Mouse (Mus musculus): ENCODE measurements around the gene Tmem184b. TPM values are rescaled to one million over a fixed set of nuclear protein-coding genes. Genes with fewer than 3 reads are reported as not detected.

The Tmem184b gene
- polyA plus RNA-seq, 1 experiment from 2014 or later: 77.2 TPM

DNA sequence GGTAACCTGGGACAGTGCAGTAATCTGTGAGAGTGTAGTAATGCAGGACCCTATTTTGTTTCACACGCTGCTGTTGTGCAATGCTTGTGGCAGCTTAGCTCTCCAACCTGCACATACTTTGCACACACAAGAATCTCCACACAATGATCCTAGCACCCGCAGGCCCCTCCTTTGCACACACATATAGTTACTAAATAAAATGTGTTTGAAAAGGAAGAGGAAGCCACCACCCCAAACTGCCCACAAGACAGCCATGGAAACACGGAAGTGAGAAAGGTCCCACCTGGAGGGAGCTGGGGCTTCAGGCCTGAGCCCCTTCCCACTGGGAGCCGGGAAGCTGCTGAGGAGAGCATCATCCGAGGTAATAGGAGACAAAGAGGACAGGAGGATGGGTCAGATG lies 64.4 kb downstream of the Tmem184b start:
- 0 out of 2 replicates have a peak, but pooled peaks cover 4% of the 10 kb centered on the region for H3K9me3 ChIP-seq (replicated peaks)
- no peak for ATAC-seq (ENCODE audit: insufficient number of reproducible peaks, low FRiP score)
- H3K27ac ChIP-seq (ENCODE audit: poor library complexity, severe bottlenecking): no peak overlapping the region
- no peak overlapping the region for H3K4me2 ChIP-seq
- WGBS: 69% methylated on average over 5 of the region's 5 CpGs
- H3K27me3 ChIP-seq (replicated peaks): no peaks in the 10 kb centered on the region
- H3K4me3 ChIP-seq: no peak overlapping the region
- H3K9ac ChIP-seq: no peak overlapping the region
- H3K36me3 ChIP-seq: no peaks in the 10 kb centered on the region
- H3K4me1 ChIP-seq (replicated peaks): 0 out of 2 replicates have a peak, but pooled peaks cover 4% of the 10 kb centered on the region

DNA sequence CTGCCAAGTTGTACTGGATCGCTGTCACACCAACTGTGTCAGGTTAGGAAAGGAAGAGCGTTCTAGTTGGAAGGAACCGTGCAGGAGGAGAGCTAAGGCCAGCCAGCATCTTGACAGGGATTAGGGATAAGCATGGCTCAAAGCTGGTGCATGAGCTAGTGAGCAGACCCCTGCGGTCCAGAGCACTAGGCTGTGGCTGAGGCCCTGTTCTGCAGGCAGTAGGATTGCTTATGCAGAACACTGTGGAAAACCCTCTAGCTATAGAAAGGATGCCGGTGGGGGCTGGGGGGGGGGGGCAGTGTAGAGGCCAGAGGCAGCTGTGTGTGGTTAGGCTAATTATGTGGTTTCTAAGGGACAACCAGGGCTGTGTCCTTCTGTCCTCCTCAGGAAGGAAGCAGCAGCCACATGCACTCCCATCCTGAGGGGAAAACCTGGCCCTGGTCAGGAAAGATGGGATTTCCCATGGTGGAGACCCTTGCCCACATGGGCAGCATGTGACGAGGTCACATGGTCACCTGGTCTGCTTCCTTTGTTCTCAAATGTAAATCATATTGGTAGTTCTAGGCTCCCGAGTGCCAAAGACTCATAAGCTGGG lies 68.2 kb downstream of the Tmem184b start:
- Histone ChIP-seq H3K9ac (no peak overlapping the region), H3K27me3 (replicated peaks) (no peaks in the 10 kb centered on the region)

DNA sequence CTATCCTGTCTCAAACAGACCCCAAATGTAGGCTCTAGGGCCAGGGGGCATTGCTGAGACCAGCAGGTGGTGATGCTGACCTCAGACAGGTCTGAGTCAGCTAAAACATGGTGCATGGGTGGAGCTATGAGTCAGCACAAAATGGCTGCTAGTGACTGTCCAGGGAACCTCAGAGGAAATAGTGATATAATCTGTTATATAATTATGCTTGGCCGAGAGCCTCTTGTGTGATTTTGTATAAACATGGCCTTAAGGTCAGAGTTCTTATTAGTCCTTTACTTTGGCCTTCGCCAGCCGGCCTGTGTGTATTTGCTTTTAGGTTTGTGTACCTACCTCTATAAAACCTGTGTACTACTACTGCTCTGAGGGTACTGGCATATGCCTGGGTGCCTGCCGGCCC lies 70.0 kb downstream of the Tmem184b start:
- H3K36me3 ChIP-seq: no peaks in the 10 kb centered on the region
- no peaks in the 10 kb centered on the region for H3K4me1 ChIP-seq (replicated peaks)
- H3K4me2 ChIP-seq: no peak overlapping the region
- WGBS: 77% methylated on average over 4 of the region's 4 CpGs
- no peaks in the 10 kb centered on the region for H3K27me3 ChIP-seq (replicated peaks)
- ATAC-seq (ENCODE audit: insufficient number of reproducible peaks, low FRiP score): peak; percentile 87
- H3K27ac ChIP-seq (ENCODE audit: poor library complexity, severe bottlenecking): no peak overlapping the region
- no peaks in the 10 kb centered on the region for H3K9me3 ChIP-seq (replicated peaks)
- H3K9ac ChIP-seq: no peak overlapping the region
- no peak overlapping the region for H3K4me3 ChIP-seq

More for the DNA sequence above, 68.2 kb downstream of the Tmem184b start:
- ATAC-seq (ENCODE audit: insufficient number of reproducible peaks, low FRiP score): no peak
- 67% methylated on average over 7 of the region's 7 CpGs for WGBS
- Histone ChIP-seq H3K4me3 (no peak overlapping the region), H3K27ac (ENCODE audit: poor library complexity, severe bottlenecking) (no peak overlapping the region), H3K4me1 (replicated peaks) (no peaks in the 10 kb centered on the region), H3K36me3 (no peaks in the 10 kb centered on the region), H3K4me2 (no peak overlapping the region), H3K9me3 (replicated peaks) (no peaks in the 10 kb centered on the region)

DNA sequence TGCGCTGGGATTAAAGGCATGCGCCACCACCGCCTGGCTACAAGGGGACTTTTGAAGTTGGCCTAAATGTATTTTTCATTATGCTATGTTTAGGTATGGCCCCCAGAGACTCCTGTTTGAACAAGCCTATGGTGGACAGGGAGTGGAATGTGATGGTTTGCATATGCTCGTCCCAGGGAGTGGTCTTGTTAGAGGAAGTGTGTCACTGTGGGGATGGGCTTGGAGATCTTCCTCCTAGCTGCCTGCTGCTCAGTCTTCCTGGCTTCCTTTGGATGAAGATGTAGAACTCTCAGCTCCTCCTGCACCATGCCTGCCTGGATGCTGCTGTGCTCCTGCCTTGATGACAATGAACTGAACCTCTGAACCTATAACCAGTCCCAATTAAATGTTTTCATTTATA lies 72.8 kb downstream of the Tmem184b start:
- H3K4me1 ChIP-seq (replicated peaks): peaks cover 20% of the 10 kb centered on the region
- no peak overlapping the region for H3K4me3 ChIP-seq
- H3K36me3 ChIP-seq: no peaks in the 10 kb centered on the region
- H3K27me3 ChIP-seq (replicated peaks): no peaks in the 10 kb centered on the region
- no peak for ATAC-seq (ENCODE audit: insufficient number of reproducible peaks, low FRiP score)
- WGBS: 69% methylated on average over 4 of the region's 4 CpGs
- H3K4me2 ChIP-seq: no peak overlapping the region
- H3K9me3 ChIP-seq (replicated peaks): no peaks in the 10 kb centered on the region
- no peak overlapping the region for H3K9ac ChIP-seq
- no peak overlapping the region for H3K27ac ChIP-seq (ENCODE audit: poor library complexity, severe bottlenecking)

DNA sequence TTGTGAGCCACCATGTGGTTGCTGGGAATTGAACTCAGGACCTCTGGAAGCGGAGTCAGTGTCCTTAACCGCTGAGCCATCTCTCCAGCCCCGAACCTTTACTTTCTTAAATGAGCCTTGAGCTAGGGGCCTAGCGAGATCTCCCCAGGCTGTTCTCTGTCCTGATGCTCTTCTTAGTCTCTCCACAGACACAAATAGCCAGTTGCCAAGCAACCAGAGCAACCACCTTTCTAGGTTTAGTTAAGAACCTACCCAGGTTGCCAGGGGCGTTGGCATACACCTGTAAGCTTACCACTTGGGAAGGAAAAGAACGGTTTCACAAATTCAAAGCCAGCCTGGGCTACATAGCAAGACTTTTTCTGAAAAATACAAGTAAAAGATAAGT lies 73.4 kb downstream of the Tmem184b start:
- Histone ChIP-seq H3K4me2 (no peak overlapping the region), H3K4me3 (no peak overlapping the region), H3K27ac (ENCODE audit: poor library complexity, severe bottlenecking) (no peak overlapping the region), H3K9ac (no peak overlapping the region), H3K9me3 (replicated peaks) (no peaks in the 10 kb centered on the region), H3K36me3 (no peaks in the 10 kb centered on the region), H3K27me3 (replicated peaks) (no peaks in the 10 kb centered on the region), H3K4me1 (replicated peaks) (peaks cover 26% of the 10 kb centered on the region)
- 90% methylated on average over 6 of the region's 6 CpGs for WGBS
- ATAC-seq (ENCODE audit: insufficient number of reproducible peaks, low FRiP score): no peak

DNA sequence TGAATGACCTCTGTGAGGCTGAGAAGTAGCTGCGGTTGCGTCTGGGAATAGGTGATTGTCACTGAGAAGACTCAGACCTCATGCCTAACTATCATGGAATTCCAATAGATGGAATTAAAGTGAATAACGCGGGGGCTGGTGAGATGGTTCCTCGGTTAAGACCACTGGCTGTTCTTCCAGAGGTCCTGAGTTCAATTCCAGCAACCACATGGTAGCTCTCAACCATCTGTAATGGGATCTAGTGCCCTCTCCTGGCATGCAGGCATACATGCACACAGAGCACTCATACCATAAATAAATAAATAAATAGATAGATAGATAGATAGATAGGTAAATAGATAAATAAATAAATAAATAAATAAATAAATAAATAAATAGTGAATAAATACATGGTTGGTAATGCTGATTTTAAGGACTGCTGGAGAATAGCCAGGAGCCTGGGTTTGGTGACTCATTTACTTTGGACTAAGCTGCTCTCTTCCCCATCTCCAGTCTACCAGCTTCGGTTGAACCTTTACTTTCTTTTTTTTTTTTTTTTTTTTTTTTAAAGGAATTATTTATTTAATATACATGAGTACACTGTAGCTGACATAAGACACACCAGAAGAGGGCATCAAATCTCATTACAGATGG lies 73.9 kb downstream of the Tmem184b start:
- no peak overlapping the region for H3K9ac ChIP-seq
- no peaks in the 10 kb centered on the region for H3K36me3 ChIP-seq
- ATAC-seq (ENCODE audit: insufficient number of reproducible peaks, low FRiP score): no peak
- H3K27ac ChIP-seq (ENCODE audit: poor library complexity, severe bottlenecking): no peak overlapping the region
- H3K27me3 ChIP-seq (replicated peaks): no peaks in the 10 kb centered on the region
- no peaks in the 10 kb centered on the region for H3K9me3 ChIP-seq (replicated peaks)
- peaks cover 31% of the 10 kb centered on the region for H3K4me1 ChIP-seq (replicated peaks)
- no peak overlapping the region for H3K4me2 ChIP-seq
- 93% methylated on average over 6 of the region's 6 CpGs for WGBS
- no peak overlapping the region for H3K4me3 ChIP-seq

DNA sequence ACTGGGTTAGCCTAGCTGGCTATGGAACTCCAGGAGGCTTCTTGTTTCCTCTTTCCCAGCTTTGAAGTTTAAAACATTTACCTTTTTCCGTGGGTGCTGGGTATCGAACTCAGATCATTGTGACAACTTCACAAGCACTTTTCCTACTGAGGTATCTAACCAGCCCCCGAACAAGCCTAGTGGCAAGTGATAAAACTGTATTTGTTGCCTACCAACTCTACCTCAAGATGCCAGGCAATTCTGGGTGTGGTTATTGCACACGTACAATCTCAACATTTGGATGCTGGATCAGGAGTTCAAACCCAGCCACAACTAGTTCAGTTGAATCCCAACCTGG lies 74.5 kb downstream of the Tmem184b start:
- Histone ChIP-seq H3K4me1 (replicated peaks) (peaks cover 36% of the 10 kb centered on the region), H3K27ac (ENCODE audit: poor library complexity, severe bottlenecking) (no peak overlapping the region), H3K9ac (no peak overlapping the region), H3K27me3 (replicated peaks) (no peaks in the 10 kb centered on the region), H3K36me3 (no peaks in the 10 kb centered on the region), H3K4me3 (no peak overlapping the region), H3K9me3 (replicated peaks) (no peaks in the 10 kb centered on the region), H3K4me2 (no peak overlapping the region)
- WGBS: 81% methylated on average over 4 of the region's 4 CpGs
- ATAC-seq (ENCODE audit: insufficient number of reproducible peaks, low FRiP score): no peak

DNA sequence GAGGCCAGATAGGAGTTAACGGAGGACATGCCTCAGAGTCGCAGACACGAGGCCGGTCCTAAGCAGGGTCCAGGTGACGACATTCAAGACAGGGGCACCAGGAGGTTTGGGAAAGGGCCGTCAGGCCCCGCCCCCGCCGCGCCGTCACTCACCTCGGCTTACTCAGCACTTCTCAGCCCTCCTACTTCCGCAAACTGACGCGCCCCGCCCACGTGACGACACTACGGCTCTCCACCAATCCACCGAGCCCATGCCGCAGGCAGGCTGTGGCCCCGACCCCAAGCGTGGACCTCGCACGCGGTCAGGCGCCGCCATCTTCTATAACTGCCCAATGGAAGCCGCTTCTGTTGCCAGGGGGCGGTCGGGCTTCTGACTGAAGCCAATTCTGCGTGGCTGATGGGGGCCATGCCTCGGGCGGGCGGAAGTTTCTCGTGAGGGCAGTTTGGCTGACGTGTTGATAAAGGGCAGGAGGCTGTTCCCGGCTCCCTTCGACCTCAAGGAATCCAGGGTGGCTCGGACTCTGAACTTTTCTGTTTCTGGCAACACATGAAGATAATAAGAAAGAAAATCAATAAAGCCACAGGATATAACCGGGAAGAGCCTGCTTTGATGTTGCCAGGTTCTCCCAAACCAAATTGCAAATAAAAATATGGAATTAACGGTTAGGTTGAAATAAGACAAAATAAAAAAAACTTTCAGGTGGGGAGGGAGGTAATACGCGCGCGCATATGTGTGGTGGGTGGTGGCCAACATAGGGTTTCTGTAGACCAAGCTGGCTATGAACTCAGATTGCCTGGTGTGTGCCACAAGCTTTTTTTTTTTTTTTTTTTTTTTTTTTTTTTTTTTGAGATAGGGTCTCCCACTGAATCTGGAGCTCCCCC lies 75.1 kb downstream of the Tmem184b start, which contains the start of gene Pla2g6:
Gene Pla2g6 (minus strand): TSS at position 333 of the 881 bp plus-strand sequence.
- ATAC-seq (ENCODE audit: insufficient number of reproducible peaks, low FRiP score): peak; percentile 97
- H3K9ac ChIP-seq: peak within 1 kb of the TSS; percentile 80
- WGBS: 2% methylated on average over 46 of the region's 46 CpGs

DNA sequence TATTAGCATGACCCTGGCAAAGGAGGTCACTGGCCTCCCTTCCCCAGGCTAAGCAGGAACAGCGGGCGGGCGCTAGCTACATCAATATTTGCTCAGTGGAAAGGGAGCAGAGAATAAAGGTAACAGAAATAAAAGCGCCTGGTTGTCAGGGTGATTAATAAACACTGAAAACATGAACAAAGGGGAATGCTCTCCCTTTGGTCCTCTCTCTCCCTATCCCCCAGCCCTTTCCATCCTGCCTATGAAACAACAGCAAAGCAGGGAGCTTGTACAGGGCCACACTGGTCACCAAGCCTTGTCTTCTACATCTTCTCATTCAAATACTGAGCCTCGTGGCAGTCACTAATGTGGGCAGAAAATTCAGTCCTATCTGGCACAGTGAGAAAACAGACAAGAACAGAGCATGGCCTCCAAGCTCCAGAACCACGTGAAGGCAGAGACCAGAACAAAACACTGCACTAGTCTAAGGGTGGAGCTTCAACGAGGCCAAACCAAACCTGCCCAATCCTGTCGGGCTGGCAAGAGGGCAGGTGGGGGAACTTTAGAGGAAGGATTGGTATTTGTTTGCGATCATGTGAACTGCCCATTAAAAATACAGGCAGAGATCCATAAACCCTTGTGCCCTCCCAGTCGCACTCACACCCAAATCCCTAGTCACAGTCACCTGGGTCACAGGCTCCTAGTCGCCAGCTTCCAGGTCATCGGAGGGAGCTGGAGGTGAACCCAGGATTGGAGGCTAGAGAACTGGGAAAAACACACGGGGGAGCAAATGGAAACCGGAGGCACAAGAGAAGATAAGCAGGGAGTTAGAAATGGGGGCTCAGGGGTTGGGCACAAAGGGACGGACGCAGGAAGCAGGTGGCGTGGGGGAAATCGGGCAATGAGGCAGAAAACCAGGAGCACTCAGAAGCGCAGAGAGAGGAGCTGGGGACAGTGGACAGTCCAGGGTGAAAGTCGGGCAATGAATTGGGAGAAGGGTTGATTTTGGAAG lies 76.1 kb downstream of the Tmem184b start:
- Histone ChIP-seq H3K4me3 (peak overlapping the region; percentile 61), H3K9ac (peak overlapping the region; percentile 80), H3K36me3 (no peaks in the 10 kb centered on the region), H3K27me3 (replicated peaks) (no peaks in the 10 kb centered on the region), H3K4me1 (replicated peaks) (peaks cover 51% of the 10 kb centered on the region), H3K4me2 (peak overlapping the region; percentile 85), H3K27ac (ENCODE audit: poor library complexity, severe bottlenecking) (peak overlapping the region; percentile 88), H3K9me3 (replicated peaks) (no peaks in the 10 kb centered on the region)
- WGBS: 20% methylated on average over 20 of the region's 20 CpGs
- ATAC-seq (ENCODE audit: insufficient number of reproducible peaks, low FRiP score): no peak

More for the DNA sequence above, 75.1 kb downstream of the Tmem184b start, which contains the start of gene Pla2g6:
- Histone ChIP-seq H3K4me1 (replicated peaks) (peaks cover 43% of the 10 kb centered on the region), H3K4me3 (peak within 1 kb of the TSS; percentile 61), H3K27me3 (replicated peaks) (no peaks in the 10 kb centered on the region), H3K36me3 (no peaks in the 10 kb centered on the region), H3K4me2 (peak within 1 kb of the TSS; percentile 85), H3K27ac (ENCODE audit: poor library complexity, severe bottlenecking) (peak within 1 kb of the TSS; percentile 88), H3K9me3 (replicated peaks) (no peaks in the 10 kb centered on the region)

DNA sequence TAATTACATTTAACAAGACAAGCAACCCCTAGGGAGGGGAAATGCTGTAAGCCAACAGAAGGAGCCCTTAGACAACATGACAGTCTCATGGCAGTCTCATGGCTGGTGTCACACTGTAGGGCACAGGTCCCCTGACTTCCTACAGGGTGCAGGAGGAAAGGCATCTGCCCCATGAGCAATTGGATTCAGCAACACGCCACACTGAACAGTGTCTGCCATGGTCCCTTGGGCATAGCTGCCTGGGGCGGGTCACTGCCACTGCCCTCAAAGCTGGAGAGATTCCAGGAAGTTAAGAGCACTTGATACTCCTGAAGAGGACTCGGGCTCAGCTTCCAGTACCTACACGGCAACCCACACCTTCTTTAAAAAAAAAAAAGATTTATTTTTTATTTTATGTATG lies 77.1 kb downstream of the Tmem184b start:
- no peak overlapping the region for H3K4me3 ChIP-seq
- no peak overlapping the region for H3K27ac ChIP-seq (ENCODE audit: poor library complexity, severe bottlenecking)

More for the DNA sequence above, 77.1 kb downstream of the Tmem184b start:
- ATAC-seq (ENCODE audit: insufficient number of reproducible peaks, low FRiP score): no peak
- no peak overlapping the region for H3K9ac ChIP-seq
- 60% methylated on average over 4 of the region's 4 CpGs for WGBS
- no peaks in the 10 kb centered on the region for H3K27me3 ChIP-seq (replicated peaks)
- no peak overlapping the region for H3K4me2 ChIP-seq
- H3K4me1 ChIP-seq (replicated peaks): peaks cover 59% of the 10 kb centered on the region
- no peaks in the 10 kb centered on the region for H3K9me3 ChIP-seq (replicated peaks)
- H3K36me3 ChIP-seq: no peaks in the 10 kb centered on the region

All from heart, embryonic 12.5 days (tissue).